Mouse (Mus musculus) midbrain, embryonic 14.5 days (tissue): ENCODE measurements around the gene Vsnl1. TPM values are rescaled to one million over a fixed set of nuclear protein-coding genes. Genes with fewer than 3 reads are reported as not detected.
A peak's percentile ranks its signal among the peaks of the same experiment; 100 is the strongest.

Experiments used
- ATAC-seq: fragments of 200-750 bp; cut with Nextera tagmentation; 2 replicates; pipeline ENCODE4 v1.8.0; 2017; ENCODE audit warnings: moderate number of reproducible peaks, moderate library complexity; ENCODE audit not compliant: low FRiP score, low TSS enrichment
- DNase-seq: peaks from one replicate; pipeline ENCODE4 v3.0.0-alpha.2; 2015
- H3K27ac ChIP-seq: fragments of 300-500 bp; sonication (generic); replicated peaks from 2 replicates; pipeline ENCODE4 v1.5.1; 2014; ENCODE audit warnings: mild to moderate bottlenecking, low read depth, low read length, moderate library complexity
- H3K27me3 ChIP-seq: fragments of 300-500 bp; sonication (generic); 2 replicates; pipeline ENCODE4 v1.6.1; 2014; ENCODE audit warnings: low read length, control low read depth, mixed read lengths; ENCODE audit not compliant: control insufficient read depth, insufficient read depth
- H3K36me3 ChIP-seq: fragments of 300-500 bp; sonication (generic); 2 replicates; pipeline ENCODE4 v1.6.1; 2014; ENCODE audit warnings: low read length, control low read depth; ENCODE audit not compliant: control insufficient read depth, insufficient read depth
- H3K4me1 ChIP-seq: fragments of 300-500 bp; sonication (generic); 2 replicates; pipeline ENCODE4 v1.6.1; 2014; ENCODE audit warnings: mild to moderate bottlenecking, antibody characterized with exemption, low read length, control low read depth; ENCODE audit not compliant: control insufficient read depth, insufficient read depth
- H3K4me2 ChIP-seq: fragments of 300-500 bp; sonication (generic); 2 replicates; pipeline ENCODE4 v1.6.1; 2014; ENCODE audit warnings: mild to moderate bottlenecking, low read length, moderate library complexity
- H3K4me3 ChIP-seq: fragments of 300-500 bp; sonication (generic); replicated peaks from 2 replicates; pipeline ENCODE4 v1.5.1; 2014; ENCODE audit warnings: low read depth, low read length
- H3K9ac ChIP-seq: fragments of 300-500 bp; sonication (generic); replicated peaks from 2 replicates; pipeline ENCODE4 v1.6.1; 2014; ENCODE audit warnings: mild to moderate bottlenecking, low read length, moderate library complexity
- H3K9me3 ChIP-seq: fragments of 300-500 bp; sonication (generic); 2 replicates; pipeline ENCODE4 v1.6.1; 2016; ENCODE audit warnings: low read length, control low read depth, mixed read lengths; ENCODE audit not compliant: control insufficient read depth
- WGBS: fragments of 180-500 bp; shearing (Covaris S2); extraction: QIAGEN DNeasy Blood & Tissue Kit; methylation state at CpG from one replicate; pipeline ENCODE4 v1.1.7; 2014; 5-methylcytosine and 5-hydroxymethylcytosine counted together
- polyA plus RNA-seq: library from polyadenylated mRNA; unstranded; fragments of >200 nt; fragmentation: Nextera tagmentation; extraction: Ambion mirVana; gene quantifications from 2 replicates; pipeline ENCODE4 v1.2.1, GENCODE M21; 2014

Vsnl1 gene
- polyA plus RNA-seq, 1 experiment from 2014 or later, result 55.8 TPM

GRCm38 (mm10) chr12:11395470-11395869, 40.9 kb downstream of the Vsnl1 start:
- no peaks in the 10 kb centered on the region for H3K27me3 ChIP-seq
- H3K27ac ChIP-seq, result no peak overlapping the region
- no peak overlapping the region for H3K4me3 ChIP-seq
- no peak overlapping the region for H3K4me2 ChIP-seq
- ATAC-seq, result no peak
- no peaks in the 10 kb centered on the region for H3K36me3 ChIP-seq
- H3K9me3 ChIP-seq, result no peaks in the 10 kb centered on the region
- H3K9ac ChIP-seq, result no peak overlapping the region
- 91% methylated on average over 2 of the region's 2 CpGs for WGBS
- no peaks in the 10 kb centered on the region for H3K4me1 ChIP-seq
- no peak for DNase-seq

- Histone ChIP-seq H3K9me3 (no peaks in the 10 kb centered on the region), H3K27ac (no peak overlapping the region), H3K27me3 (no peaks in the 10 kb centered on the region), H3K9ac (no peak overlapping the region), H3K36me3 (no peaks in the 10 kb centered on the region), H3K4me2 (no peak overlapping the region), H3K4me3 (no peak overlapping the region), H3K4me1 (no peaks in the 10 kb centered on the region)
- ATAC-seq (no peak), DNase-seq (no peak)
- 57% methylated on average over 1 of the region's 1 CpGs for WGBS
These were observed 43.9 kb downstream of the Vsnl1 start for GRCm38 (mm10) chr12:11392525-11392924.

GRCm38 (mm10) chr12:11391244-11391949, 45.0 kb downstream of the Vsnl1 start:
- no peak overlapping the region for H3K9ac ChIP-seq
- H3K4me3 ChIP-seq, result no peak overlapping the region
- H3K4me1 ChIP-seq, result no peaks in the 10 kb centered on the region
- no peaks in the 10 kb centered on the region for H3K9me3 ChIP-seq
- no peak overlapping the region for H3K4me2 ChIP-seq
- no peak overlapping the region for H3K27ac ChIP-seq
- ATAC-seq (peak; percentile 26; the same call in 1 of the 2 replicates), DNase-seq (peak; percentile 46)
- 75% methylated on average over 7 of the region's 7 CpGs for WGBS
- no peaks in the 10 kb centered on the region for H3K36me3 ChIP-seq
- no peaks in the 10 kb centered on the region for H3K27me3 ChIP-seq

- no peak overlapping the region for H3K9ac ChIP-seq
- ATAC-seq (no peak), DNase-seq (no peak)
- no peaks in the 10 kb centered on the region for H3K9me3 ChIP-seq
- no peaks in the 10 kb centered on the region for H3K27me3 ChIP-seq
- no peaks in the 10 kb centered on the region for H3K36me3 ChIP-seq
- H3K27ac ChIP-seq, result no peak overlapping the region
- H3K4me3 ChIP-seq, result no peak overlapping the region
- H3K4me1 ChIP-seq, result no peaks in the 10 kb centered on the region
- H3K4me2 ChIP-seq, result no peak overlapping the region
- 89% methylated on average over 7 of the region's 7 CpGs for WGBS
These were observed 47.3 kb downstream of the Vsnl1 start for GRCm38 (mm10) chr12:11389141-11389540.

- WGBS, result 93% methylated on average over 1 of the region's 1 CpGs
- ATAC-seq, result no peak
- H3K27me3 ChIP-seq, result no peaks in the 10 kb centered on the region
- H3K9ac ChIP-seq, result no peak overlapping the region
- no peak overlapping the region for H3K27ac ChIP-seq
- H3K36me3 ChIP-seq, result no peaks in the 10 kb centered on the region
- no peak overlapping the region for H3K4me3 ChIP-seq
- no peak overlapping the region for H3K4me2 ChIP-seq
- H3K9me3 ChIP-seq, result no peaks in the 10 kb centered on the region
- no peak for DNase-seq
- H3K4me1 ChIP-seq, result no peaks in the 10 kb centered on the region
These were observed 51.7 kb downstream of the Vsnl1 start for GRCm38 (mm10) chr12:11384754-11385153.

GRCm38 (mm10) chr12:11379396-11379795, 57.0 kb downstream of the Vsnl1 start:
- Histone ChIP-seq H3K27me3 (no peaks in the 10 kb centered on the region), H3K4me3 (no peak overlapping the region), H3K9ac (no peak overlapping the region), H3K27ac (no peak overlapping the region), H3K4me2 (no peak overlapping the region), H3K9me3 (no peaks in the 10 kb centered on the region), H3K4me1 (no peaks in the 10 kb centered on the region), H3K36me3 (no peaks in the 10 kb centered on the region)
- WGBS, result 82% methylated on average over 2 of the region's 2 CpGs
- no peak for ATAC-seq
- DNase-seq, result no peak

- no peak overlapping the region for H3K27ac ChIP-seq
These were observed 66.4 kb downstream of the Vsnl1 start for GRCm38 (mm10) chr12:11370056-11370455.

GRCm38 (mm10) chr12:11367099-11367765, 69.2 kb downstream of the Vsnl1 start:
- H3K36me3 ChIP-seq, result no peaks in the 10 kb centered on the region
- no peak overlapping the region for H3K27ac ChIP-seq
- no peaks in the 10 kb centered on the region for H3K27me3 ChIP-seq
- 84% methylated on average over 3 of the region's 3 CpGs for WGBS
- H3K4me3 ChIP-seq, result no peak overlapping the region
- ATAC-seq (no peak), DNase-seq (no peak)
- no peak overlapping the region for H3K4me2 ChIP-seq
- H3K9ac ChIP-seq, result no peak overlapping the region
- 0 out of 2 replicates have a peak, but pooled peaks cover 5% of the 10 kb centered on the region for H3K4me1 ChIP-seq
- no peaks in the 10 kb centered on the region for H3K9me3 ChIP-seq

More at GRCm38 (mm10) chr12:11370056-11370455, 66.4 kb downstream of the Vsnl1 start:
- H3K4me2 ChIP-seq, result no peak overlapping the region
- DNase-seq (peak; percentile 73), ATAC-seq (peak; percentile 72; the same call in 1 of the 2 replicates)
- no peak overlapping the region for H3K4me3 ChIP-seq
- no peak overlapping the region for H3K9ac ChIP-seq
- 0 out of 2 replicates have a peak, but pooled peaks cover 5% of the 10 kb centered on the region for H3K4me1 ChIP-seq
- H3K36me3 ChIP-seq, result no peaks in the 10 kb centered on the region
- no peaks in the 10 kb centered on the region for H3K9me3 ChIP-seq
- WGBS, result 17% methylated on average over 4 of the region's 4 CpGs
- H3K27me3 ChIP-seq, result no peaks in the 10 kb centered on the region

GRCm38 (mm10) chr12:11364870-11365269, 71.5 kb downstream of the Vsnl1 start:
- WGBS, result 58% methylated on average over 6 of the region's 6 CpGs
- Histone ChIP-seq H3K4me3 (no peak overlapping the region), H3K27ac (no peak overlapping the region), H3K9me3 (no peaks in the 10 kb centered on the region), H3K9ac (no peak overlapping the region), H3K4me1 (0 out of 2 replicates have a peak, but pooled peaks cover under 1% of the 10 kb centered on the region), H3K36me3 (no peaks in the 10 kb centered on the region), H3K4me2 (no peak overlapping the region), H3K27me3 (no peaks in the 10 kb centered on the region)
- DNase-seq (no peak), ATAC-seq (no peak)
